Mouse (Mus musculus): ENCODE measurements around the gene Hdac1.
"Not testable (repeated sequence)": the region's sequence is repeated elsewhere in the genome, so short reads cannot be mapped to it uniquely, and the experiment has no call there.

Hdac1 gene

DNA sequence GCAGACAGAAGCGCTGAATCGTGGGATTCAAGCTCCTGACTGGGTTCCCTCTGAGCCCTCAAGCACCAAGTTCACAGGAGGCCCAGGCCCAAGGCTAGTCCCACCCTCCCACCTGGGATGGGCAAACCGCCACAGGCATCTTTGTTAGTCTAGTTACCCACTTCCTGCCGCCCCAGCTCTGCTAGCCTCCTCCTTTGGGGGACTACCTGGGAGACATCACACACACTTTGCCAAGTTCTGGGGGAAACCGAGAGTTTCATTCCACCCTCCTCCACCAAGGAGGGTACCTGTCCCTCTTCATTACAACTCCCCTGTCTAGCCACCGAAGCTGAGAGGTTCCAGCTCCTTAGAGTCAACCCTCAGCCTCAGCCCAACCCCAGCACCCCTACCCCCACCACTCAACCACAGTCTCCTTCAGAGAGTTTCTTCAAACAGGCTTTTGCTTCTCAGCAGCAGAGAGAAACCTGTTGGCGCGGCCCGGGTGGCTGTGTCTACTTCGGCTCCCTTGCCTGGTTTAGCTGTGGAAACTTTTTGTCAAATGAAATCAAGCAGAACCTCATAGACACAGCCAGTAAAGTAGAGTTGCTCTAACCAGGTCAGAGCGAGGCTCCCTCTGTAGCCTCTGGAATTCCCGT, 15.9 kb upstream of the Hdac1 start:
- no peak for DNase-seq (ENCODE audit: low spot score)

DNA sequence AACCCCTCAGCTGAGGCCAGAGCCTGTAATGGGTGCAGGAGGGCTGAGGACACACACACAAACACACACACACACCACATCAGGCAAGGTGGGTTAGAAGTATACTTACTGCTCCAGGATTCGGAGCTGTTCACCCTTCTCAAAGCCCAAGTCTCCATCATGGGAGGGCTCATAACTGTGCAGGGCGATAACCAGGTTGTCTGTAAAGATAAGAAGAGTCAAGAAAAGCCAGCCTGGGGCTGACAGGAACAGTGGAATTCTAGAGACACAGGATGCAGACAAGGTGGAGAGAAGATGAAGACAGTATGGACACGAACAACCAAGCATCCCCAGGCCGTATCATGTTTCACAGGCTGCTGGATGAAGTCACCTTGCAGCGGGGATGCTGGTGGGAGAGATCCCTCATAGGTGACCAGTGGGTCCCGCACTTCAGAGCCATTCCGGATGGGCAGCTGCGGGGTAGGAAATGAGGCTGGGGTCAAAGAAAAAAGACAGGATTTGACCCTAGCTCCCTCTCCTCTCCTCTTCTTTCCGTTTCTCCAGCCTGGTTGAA, 14.8 kb upstream of the Hdac1 start:
- no peak for DNase-seq (ENCODE audit: low spot score)

- DNase-seq (ENCODE audit: low spot score) = peak; percentile 91
These were observed 14.2 kb upstream of the Hdac1 start for GRCm38 (mm10) chr4:129556532-129557223.

- DNase-seq (ENCODE audit: low spot score) = no peak
These were observed 13.5 kb upstream of the Hdac1 start for GRCm38 (mm10) chr4:129555862-129556531.

- peak; percentile 18 for DNase-seq (ENCODE audit: low spot score)
These were observed 12.9 kb upstream of the Hdac1 start for GRCm38 (mm10) chr4:129555421-129555861.

DNA sequence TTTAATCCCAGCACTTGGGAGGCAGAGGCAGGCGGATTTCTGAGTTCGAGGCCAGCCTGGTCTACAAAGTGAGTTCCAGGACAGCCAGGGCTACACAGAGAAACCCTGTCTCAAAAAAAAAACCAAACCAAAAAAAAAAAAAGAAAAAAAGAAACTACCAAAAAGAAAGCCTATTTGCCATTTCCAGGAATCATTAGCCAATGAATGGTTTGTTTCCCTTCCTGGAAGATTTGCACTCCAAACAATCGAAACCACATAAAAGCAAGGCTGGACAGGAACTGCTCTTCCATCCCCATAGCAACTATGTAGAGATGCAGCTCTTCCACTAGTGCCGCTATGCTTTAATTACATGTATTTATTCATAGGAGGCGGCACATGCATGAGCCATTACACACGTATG, 12.0 kb upstream of the Hdac1 start:
- not testable (repeated sequence) for DNase-seq (ENCODE audit: low spot score)

DNA sequence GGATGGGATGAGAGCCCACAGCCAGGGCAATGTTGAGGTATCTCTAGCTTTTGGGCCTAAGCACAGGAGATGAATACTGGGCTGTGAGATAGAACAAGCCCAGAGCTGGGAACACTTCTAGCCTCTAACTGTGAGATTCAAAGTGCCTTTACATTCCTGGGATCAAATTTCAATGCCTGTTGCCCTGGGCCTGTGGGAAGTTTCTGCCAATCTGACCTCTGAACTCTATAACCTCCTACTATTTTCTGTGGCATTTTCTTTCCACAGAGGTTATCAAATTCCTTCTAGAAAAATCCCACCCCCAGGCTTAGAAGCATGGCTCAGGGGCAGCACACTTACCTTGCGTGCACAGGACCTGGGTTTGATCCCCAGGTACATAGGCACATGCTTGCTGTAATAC, 7.8 kb upstream of the Hdac1 start:
- DNase-seq (ENCODE audit: low spot score) = peak; percentile 41

DNA sequence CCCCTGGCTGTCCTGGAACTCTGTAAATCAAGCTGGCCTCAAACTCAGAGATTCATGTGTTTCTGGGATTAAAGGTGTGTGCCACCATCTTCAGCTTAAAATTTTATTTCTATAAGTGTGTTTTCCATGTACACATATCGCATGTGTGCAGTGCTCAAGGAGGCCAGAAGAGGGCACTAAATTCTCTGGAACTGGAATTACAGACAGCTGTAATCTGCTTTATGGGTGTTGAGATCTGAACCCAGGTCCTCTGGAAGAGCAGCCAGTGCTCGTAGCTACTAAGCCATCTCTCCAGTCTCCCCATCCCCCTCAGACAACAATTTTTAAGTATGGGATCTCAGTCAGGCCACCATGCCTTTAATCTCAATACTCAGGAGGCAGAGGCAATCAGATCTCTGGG, 6.8 kb upstream of the Hdac1 start:
- DNase-seq (ENCODE audit: low spot score) = no peak

DNA sequence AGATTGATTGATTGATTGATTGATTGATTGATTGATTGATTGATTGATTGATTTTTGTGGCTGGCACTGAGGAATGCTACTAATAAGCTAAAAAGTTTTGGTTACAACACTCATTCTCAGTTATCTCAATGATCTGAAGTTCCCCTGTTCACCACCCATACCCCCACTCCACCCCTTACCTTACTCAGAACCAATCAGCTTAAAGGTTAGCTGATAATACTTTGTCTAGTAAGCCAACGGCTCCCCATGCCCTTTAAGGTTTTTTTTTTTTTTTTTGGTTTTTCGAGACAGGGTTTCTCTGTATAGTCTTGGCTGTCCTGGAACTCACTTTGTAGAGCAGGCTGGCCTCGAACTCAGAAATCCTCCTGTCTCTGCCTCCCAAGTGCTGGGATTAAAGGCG, 5.1 kb upstream of the Hdac1 start:
- not testable (repeated sequence) for DNase-seq (ENCODE audit: low spot score)

- no peak for DNase-seq (ENCODE audit: low spot score)
These were observed 1.6 kb upstream of the Hdac1 start for GRCm38 (mm10) chr4:129544106-129544505.

GRCm38 (mm10) chr4:129541868-129542591, 483 bp downstream of the Hdac1 start:
- peak; percentile 46 for DNase-seq (ENCODE audit: low spot score)

GRCm38 (mm10) chr4:129540012-129540411, 2.5 kb downstream of the Hdac1 start:
- no peak for DNase-seq (ENCODE audit: low spot score)

DNA sequence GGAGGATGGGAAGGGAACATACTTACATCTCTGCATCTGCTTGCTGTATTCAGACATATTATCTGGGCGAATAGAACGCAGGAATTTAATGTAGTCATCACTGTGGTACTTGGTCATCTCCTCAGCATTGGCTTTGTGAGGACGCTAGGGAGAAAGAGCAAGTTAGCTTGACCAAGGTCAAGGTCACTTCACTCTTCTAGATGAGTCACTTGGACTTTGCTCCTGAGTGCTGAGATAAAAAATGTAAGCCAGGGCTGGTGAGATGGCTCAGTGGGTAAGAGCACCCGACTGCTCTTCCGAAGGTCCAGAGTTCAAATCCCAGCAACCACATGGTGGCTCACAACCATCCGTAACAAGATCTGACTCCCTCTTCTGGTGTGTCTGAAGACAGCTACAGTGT, 13.6 kb downstream of the Hdac1 start:
- peak; percentile 28 for DNase-seq (ENCODE audit: low spot score)

DNA sequence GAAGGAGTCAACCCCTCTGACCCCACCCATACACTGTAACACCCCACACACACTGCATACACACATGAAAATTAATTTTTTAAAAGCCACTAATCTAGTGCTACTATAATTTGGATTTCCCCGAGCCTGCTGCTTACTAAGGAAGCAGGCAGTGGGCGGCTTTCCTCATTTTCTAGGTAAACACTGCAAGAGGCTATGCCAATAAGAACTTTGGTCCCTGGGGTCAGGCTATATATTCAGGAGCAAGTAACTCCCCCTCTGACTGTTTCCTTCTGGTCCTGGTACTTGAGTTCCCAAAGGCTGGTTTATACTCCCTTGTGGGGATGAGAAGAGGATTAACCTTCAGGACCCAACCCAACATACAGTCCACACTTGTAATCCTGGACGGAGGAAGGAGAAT, 16.6 kb downstream of the Hdac1 start:
- peak; percentile 67 for DNase-seq (ENCODE audit: low spot score)

DNA sequence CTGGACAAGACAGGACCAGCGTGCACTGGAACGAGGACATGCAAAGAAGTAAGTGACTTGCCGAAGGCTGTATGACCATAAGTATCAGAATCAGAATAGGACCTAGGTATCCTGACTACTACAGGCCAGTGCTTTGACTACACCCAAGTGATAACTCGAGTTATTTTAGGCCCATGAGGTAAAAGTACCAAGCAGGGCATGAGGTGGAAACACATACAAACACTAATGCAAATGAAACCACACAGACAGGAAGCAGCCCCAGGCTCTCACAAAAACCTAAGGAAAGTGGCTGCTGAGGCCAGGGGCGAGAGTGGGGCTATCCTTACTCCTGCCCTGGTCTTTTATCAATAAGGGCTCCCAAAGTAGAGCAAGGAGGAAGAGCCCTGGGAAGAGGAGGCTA, 17.2 kb downstream of the Hdac1 start:
- no peak for DNase-seq (ENCODE audit: low spot score)

- no peak for DNase-seq (ENCODE audit: low spot score)
These were observed 24.0 kb downstream of the Hdac1 start for GRCm38 (mm10) chr4:129518519-129518918.

- no peak for DNase-seq (ENCODE audit: low spot score)
These were observed 25.6 kb downstream of the Hdac1 start for GRCm38 (mm10) chr4:129516925-129517324.

DNA sequence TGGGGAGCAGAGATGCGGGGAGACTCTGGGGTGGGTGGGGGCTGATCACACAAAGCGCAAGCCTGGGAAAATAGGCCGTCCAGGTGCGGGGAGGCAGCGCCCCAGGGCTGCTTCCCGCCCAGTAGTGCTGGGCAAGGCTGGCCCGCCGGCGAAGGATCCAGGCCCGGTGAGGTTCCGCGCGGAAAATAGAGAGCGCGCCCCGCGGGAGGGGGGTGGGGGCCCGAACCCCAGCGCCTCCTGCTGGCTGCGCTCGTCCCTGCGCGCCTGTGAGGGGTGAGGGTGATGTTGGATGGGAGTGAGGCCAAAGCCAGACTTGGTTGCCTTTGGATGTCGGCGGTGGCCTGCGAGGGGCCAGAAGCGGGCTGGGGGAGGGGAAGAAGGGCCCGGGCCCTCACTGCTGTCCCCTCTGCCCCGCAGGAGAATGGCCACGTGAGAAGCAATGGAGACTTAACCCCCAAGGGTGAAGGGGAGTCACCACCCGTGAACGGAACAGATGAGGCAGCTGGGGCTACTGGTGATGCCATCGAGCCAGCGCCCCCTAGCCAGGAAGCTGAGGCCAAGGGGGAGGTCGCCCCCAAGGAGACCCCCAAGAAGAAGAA, 28.1 kb downstream of the Hdac1 start:
- DNase-seq (ENCODE audit: low spot score) = peak; percentile 59

DNA sequence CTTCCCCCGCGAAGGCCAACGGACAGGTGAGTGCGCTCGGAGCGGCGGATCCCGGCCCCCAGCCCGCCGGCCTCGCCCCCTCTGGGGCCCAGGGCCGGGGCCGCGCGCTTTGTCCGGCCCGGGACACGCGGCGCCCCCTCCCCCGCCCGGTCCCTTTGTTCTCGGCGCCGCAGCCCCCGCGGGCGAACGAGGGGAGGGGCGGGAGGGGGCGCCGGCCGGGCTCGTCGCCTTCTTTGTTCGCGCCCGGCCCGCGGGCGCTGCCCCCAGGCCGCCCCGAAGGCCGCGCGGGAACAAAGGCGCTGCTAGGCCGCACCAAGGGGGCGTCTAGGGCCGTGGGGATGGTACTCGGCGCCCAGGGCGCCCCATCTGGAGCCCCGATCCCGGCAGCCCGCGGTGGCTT, 28.6 kb downstream of the Hdac1 start:
- no peak for DNase-seq (ENCODE audit: low spot score)

DNA sequence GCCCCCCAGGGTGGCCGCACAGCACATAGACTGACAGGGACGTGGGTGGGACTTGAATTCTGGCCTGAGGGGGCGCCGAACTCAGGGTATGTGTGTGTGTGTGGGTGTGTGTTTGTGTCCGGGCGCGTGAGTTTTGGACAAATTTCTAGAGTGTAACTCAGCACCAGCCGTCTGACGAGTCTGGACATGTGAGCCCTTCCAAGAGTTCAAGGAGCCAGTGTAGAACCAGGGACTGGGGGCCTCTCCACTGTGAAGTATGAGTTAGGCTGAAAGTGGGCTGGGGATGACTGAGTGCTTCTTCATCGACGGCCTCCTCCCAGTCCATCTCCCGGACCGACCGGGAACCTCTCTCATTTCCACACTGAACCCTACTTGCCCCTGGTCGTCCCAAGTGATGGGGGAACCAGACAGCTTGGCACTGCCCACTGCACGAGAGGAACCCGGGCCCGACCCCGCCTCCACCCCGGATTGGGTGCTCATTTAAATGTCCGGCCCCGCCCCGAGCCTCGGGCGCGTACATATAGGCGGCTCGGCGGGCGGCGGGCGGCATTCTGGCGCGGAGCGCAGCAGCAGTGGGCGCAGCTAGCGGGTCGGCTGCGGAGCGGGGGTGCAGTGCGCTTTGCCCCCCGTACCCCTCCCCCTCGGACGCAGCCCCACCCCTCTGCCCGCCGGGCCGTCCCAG, 29.3 kb downstream of the Hdac1 start, which contains the start of gene Marcksl1:
Gene Marcksl1, plus strand, starts transcription at position 496 of the 682 bp plus-strand sequence.
- peak; percentile 84 for DNase-seq (ENCODE audit: low spot score)

All from yolk sac, embryonic 10.5 days (tissue).